Mouse (Mus musculus) erythroblast, embryonic 14.5 days (primary cell): Measurements from ENCODE around the gene Rnls.

ENCODE experiments used
- GATA1 ChIP-seq: IDR thresholded peaks from 2 replicates; pipeline ENCODE4 v1.6.1; 2012; ENCODE audit warnings: low read length, inconsistent platforms, mixed read lengths
- TAL1 ChIP-seq: IDR thresholded peaks from 3 replicates; pipeline ENCODE4 v1.6.1; 2012; ENCODE audit warnings: low read length, inconsistent platforms, mixed read lengths

GRCm38 (mm10) chr19:33223276-33223675 is 168.8 kb downstream of the Rnls start:
- TF ChIP-seq GATA1, result no peak
- TF ChIP-seq TAL1, result no peak
